Mouse (Mus musculus): Measurements from ENCODE around the gene Marf1.
"Not testable (repeated sequence)": the region's sequence is repeated elsewhere in the genome, so short reads cannot be mapped to it uniquely, and the experiment has no call there.

The Marf1 gene

GRCm38 (mm10) chr16:14066571-14066970 lies 96.6 kb downstream of the Marf1 start:
- not testable (repeated sequence) for DNase-seq (ENCODE audit: low spot score)

- DNase-seq (ENCODE audit: low spot score): no peak
Observed at GRCm38 (mm10) chr16:14059869-14060268, 103.3 kb downstream of the Marf1 start.
